23 mouse cellular contexts compared by ENCODE assay signal in the genomic region with DNA sequence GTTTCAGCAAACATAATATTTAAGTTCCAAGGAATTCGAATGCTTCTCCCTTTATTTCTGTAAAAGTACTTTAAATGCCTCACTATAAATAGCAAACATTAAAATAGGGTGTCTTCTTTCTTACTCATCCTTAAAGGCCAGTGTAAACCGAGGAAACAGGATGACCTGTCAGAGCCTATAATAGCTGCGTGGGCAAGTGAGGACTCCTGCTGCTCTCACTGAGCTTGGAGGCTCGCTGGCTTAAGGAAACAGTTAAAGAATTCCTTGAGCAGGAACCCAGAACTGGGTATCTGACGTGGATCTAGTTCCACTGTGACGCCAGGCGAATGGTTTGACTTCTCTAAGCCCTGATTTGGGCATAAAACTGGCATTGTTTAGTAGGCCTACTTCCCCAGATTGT.
"Had no signal": no experiment of that assay in that cellular context is flagged by ENCODE, and none has a peak within 500 bp of the region (broad histone marks: within the 10 kb centered on the region; RNA-seq: fewer than 3 reads in every experiment).

No protein-coding gene starts in this region.

- H3K9ac ChIP-seq: limb, embryonic 12.5 days; limb, embryonic 15.5 days; liver, embryonic 14.5 days; liver, postnatal 0 days; lung, embryonic 14.5 days; midbrain, embryonic 12.5 days; midbrain, embryonic 15.5 days; neural tube, embryonic 12.5 days; neural tube, embryonic 15.5 days; stomach, embryonic 15.5 days had no signal

- H3K9me3 ChIP-seq: limb, embryonic 12.5 days; limb, embryonic 15.5 days; midbrain, embryonic 12.5 days; midbrain, embryonic 15.5 days; neural tube, embryonic 12.5 days; neural tube, embryonic 15.5 days; stomach, embryonic 15.5 days had no signal

- H3K27me3 ChIP-seq: limb, embryonic 12.5 days; limb, embryonic 15.5 days; midbrain, embryonic 12.5 days; midbrain, embryonic 15.5 days; neural tube, embryonic 12.5 days; neural tube, embryonic 15.5 days; stomach, embryonic 15.5 days had no signal

- ATAC-seq: intestine, embryonic 16.5 days; liver, postnatal 0 days; lung, postnatal 0 days; midbrain, embryonic 15.5 days had no signal

- H3K4me3 ChIP-seq: layer of hippocampus, adult 2 months; limb, embryonic 12.5 days; limb, embryonic 15.5 days; midbrain, embryonic 12.5 days; midbrain, embryonic 15.5 days; neural tube, embryonic 12.5 days; neural tube, embryonic 15.5 days; stomach, embryonic 15.5 days had no signal

- H3K36me3 ChIP-seq: limb, embryonic 15.5 days; midbrain, embryonic 12.5 days; midbrain, embryonic 15.5 days; neural tube, embryonic 15.5 days; stomach, embryonic 15.5 days had no signal

- H3K4me1 ChIP-seq: limb, embryonic 12.5 days; limb, embryonic 15.5 days; midbrain, embryonic 12.5 days; midbrain, embryonic 15.5 days; neural tube, embryonic 12.5 days; neural tube, embryonic 15.5 days; stomach, embryonic 15.5 days had no signal

- H3K4me2 ChIP-seq: limb, embryonic 12.5 days; limb, embryonic 15.5 days; liver, embryonic 11.5 days; lung, embryonic 14.5 days; midbrain, embryonic 12.5 days; midbrain, embryonic 15.5 days; neural tube, embryonic 12.5 days; neural tube, embryonic 15.5 days; stomach, embryonic 15.5 days had no signal

- H3K27ac ChIP-seq: kidney, postnatal 0 days; layer of hippocampus, adult 2 months; limb, embryonic 12.5 days; limb, embryonic 15.5 days; liver, embryonic 14.5 days; macrophage; midbrain, embryonic 12.5 days; midbrain, embryonic 15.5 days; neural tube, embryonic 12.5 days; neural tube, embryonic 15.5 days; stomach, embryonic 15.5 days had no signal

- DNase-seq: kidney, adult 18-20 months; kidney, adult 9 months; kidney, postnatal 25 days; layer of hippocampus, adult 9-11 months; liver, postnatal 0 days; lung, embryonic 14.5 days; spleen, adult 18-20 months; thymus, adult 18-20 months; thymus, postnatal 36 days had no signal
